Mouse (Mus musculus) spleen, adult 18-20 months (tissue): ENCODE data around the gene Copz2.

Experiments
- DNase-seq, 2 experiments: peaks; one replicate each; pipeline ENCODE4 v3.0.0; 2022; ENCODE audit warnings: mixed read lengths in 2 of 2

The Copz2 gene

GRCm38 (mm10) chr11:96910003-96910402 lies 60.3 kb downstream of the Copz2 start:
- DNase-seq: peak; percentile 40 to 61
